Mouse (Mus musculus): Measurements from ENCODE around the gene Them4.
"Not testable (repeated sequence)": the region's sequence is repeated elsewhere in the genome, so short reads cannot be mapped to it uniquely, and the experiment has no call there.

Gene Them4

GRCm38 (mm10) chr3:94309633-94310363 is at the start of gene Them4:
Gene Them4 (plus strand): TSS chr3:94310089.
- DNase-seq (ENCODE audit: low read depth) = peak; percentile 88

GRCm38 (mm10) chr3:94260598-94260997 is 49.3 kb upstream of the Them4 start:
- DNase-seq (ENCODE audit: low read depth) = peak; percentile 39

- DNase-seq (ENCODE audit: low read depth) = not testable (repeated sequence)
These were observed 46.2 kb upstream of the Them4 start, which contains the start of gene Gm4778 for GRCm38 (mm10) chr3:94263736-94264135. Gene Gm4778 (plus strand): TSS chr3:94264036.

GRCm38 (mm10) chr3:94275991-94276390 is 33.9 kb upstream of the Them4 start:
- DNase-seq (ENCODE audit: low read depth) = no peak

- DNase-seq (ENCODE audit: low read depth) = no peak
These were observed 4.4 kb upstream of the Them4 start for GRCm38 (mm10) chr3:94305457-94305856.

- DNase-seq (ENCODE audit: low read depth) = no peak
These were observed 2.9 kb upstream of the Them4 start for GRCm38 (mm10) chr3:94306975-94307374.

GRCm38 (mm10) chr3:94310491-94310890 is 602 bp downstream of the Them4 start:
- DNase-seq (ENCODE audit: low read depth) = no peak

- no peak for DNase-seq (ENCODE audit: low read depth)
These were observed 1.0 kb downstream of the Them4 start for GRCm38 (mm10) chr3:94310911-94311310.

- no peak for DNase-seq (ENCODE audit: low read depth)
These were observed 1.5 kb downstream of the Them4 start for GRCm38 (mm10) chr3:94311376-94311775.

GRCm38 (mm10) chr3:94328681-94329080 is 18.8 kb downstream of the Them4 start:
- peak; percentile 5 for DNase-seq (ENCODE audit: low read depth)

GRCm38 (mm10) chr3:94334442-94334841 is 24.6 kb downstream of the Them4 start:
- DNase-seq (ENCODE audit: low read depth) = peak; percentile 17

- DNase-seq (ENCODE audit: low read depth) = no peak
These were observed 28.6 kb downstream of the Them4 start for GRCm38 (mm10) chr3:94338522-94338921.

GRCm38 (mm10) chr3:94341959-94342422 is 32.1 kb downstream of the Them4 start, which contains the start of gene Them5:
Gene Them5 (plus strand): TSS chr3:94342099.
- no peak for DNase-seq (ENCODE audit: low read depth)

- DNase-seq (ENCODE audit: low read depth) = no peak
These were observed 32.7 kb downstream of the Them4 start for GRCm38 (mm10) chr3:94342552-94342951.

- no peak for DNase-seq (ENCODE audit: low read depth)
These were observed 34.3 kb downstream of the Them4 start for GRCm38 (mm10) chr3:94344182-94344581.

- DNase-seq (ENCODE audit: low read depth) = no peak
These were observed 35.0 kb downstream of the Them4 start for GRCm38 (mm10) chr3:94344897-94345296.

GRCm38 (mm10) chr3:94348146-94348545 is 38.3 kb downstream of the Them4 start:
- no peak for DNase-seq (ENCODE audit: low read depth)

GRCm38 (mm10) chr3:94360812-94361211 is 50.9 kb downstream of the Them4 start:
- peak; percentile 46 for DNase-seq (ENCODE audit: low read depth)

GRCm38 (mm10) chr3:94362138-94362537 is 52.2 kb downstream of the Them4 start, which contains the start of gene C2cd4d:
Gene C2cd4d (plus strand): TSS chr3:94362438.
- no peak for DNase-seq (ENCODE audit: low read depth)

GRCm38 (mm10) chr3:94363291-94364153 is 53.6 kb downstream of the Them4 start:
- no peak for DNase-seq (ENCODE audit: low read depth)

- DNase-seq (ENCODE audit: low read depth) = no peak
These were observed 54.3 kb downstream of the Them4 start for GRCm38 (mm10) chr3:94364154-94364526.

- DNase-seq (ENCODE audit: low read depth) = peak; percentile 80
These were observed 56.9 kb downstream of the Them4 start for GRCm38 (mm10) chr3:94366761-94367160.

- no peak for DNase-seq (ENCODE audit: low read depth)
These were observed 57.6 kb downstream of the Them4 start for GRCm38 (mm10) chr3:94367511-94367910.

All from 416B (cell line).